Mouse (Mus musculus): ENCODE measurements around the gene Man1a2.

GRCm38 (mm10) chr3:100599265-100599820 is 86.0 kb downstream of the Man1a2 start:
- TF ChIP-seq POLR2A (IDR thresholded peaks at IDR 0.05; ENCODE audit: insufficient read length, low read depth) (no peak), POLR2AphosphoS2 (IDR thresholded peaks at IDR 0.05; ENCODE audit: insufficient read length, low read depth) (no peak), E2F4 (IDR thresholded peaks at IDR 0.05; ENCODE audit: insufficient read depth) (no peak), MAX (IDR thresholded peaks at IDR 0.05; ENCODE audit: low read depth) (no peak), TCF12 (IDR thresholded peaks at IDR 0.05; ENCODE audit: insufficient read depth, poor library complexity, severe bottlenecking) (no peak), USF1 (IDR thresholded peaks at IDR 0.05; ENCODE audit: low read depth) (no peak), MYOD1 (IDR thresholded peaks at IDR 0.05; ENCODE audit: control insufficient read depth in 1 of 3, insufficient read length in 2 of 3, low read depth in 2 of 3) (no peak), SRF (IDR thresholded peaks at IDR 0.05; ENCODE audit: control insufficient read depth, insufficient read length, low read depth) (no peak), CEBPB (IDR thresholded peaks at IDR 0.05; ENCODE audit: insufficient read depth, poor library complexity, severe bottlenecking) (no peak)
